Mouse (Mus musculus): Measurements from ENCODE around the gene Il34.

The Il34 gene

DNA sequence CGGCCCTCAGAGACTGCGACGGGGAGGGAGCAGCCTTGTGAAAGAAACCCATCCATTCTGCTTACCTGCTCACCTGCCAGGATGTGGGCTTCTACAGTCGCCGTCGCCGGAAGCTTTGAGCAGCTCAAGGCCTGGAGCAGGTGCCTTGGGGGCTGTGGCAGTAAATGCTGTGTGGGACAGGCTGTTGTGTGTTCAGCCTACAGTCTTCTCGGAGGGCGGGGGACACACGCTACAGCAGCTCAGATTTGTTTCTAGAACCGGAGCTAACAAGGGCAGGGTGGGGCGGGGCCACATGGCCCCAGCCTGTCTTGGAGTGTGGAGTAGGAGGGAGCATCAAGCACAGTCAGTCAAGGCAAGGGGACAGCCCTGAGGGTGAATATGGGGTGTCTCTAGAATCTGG is at the start of gene Il34:
TSS of gene Il34 (minus strand) at position 256 of the 400 bp plus-strand sequence.
- DNase-seq, result no peak

- DNase-seq, result no peak
Measured at GRCm38 (mm10) chr8:110851186-110851585, 45.5 kb upstream of the Il34 start.

DNA sequence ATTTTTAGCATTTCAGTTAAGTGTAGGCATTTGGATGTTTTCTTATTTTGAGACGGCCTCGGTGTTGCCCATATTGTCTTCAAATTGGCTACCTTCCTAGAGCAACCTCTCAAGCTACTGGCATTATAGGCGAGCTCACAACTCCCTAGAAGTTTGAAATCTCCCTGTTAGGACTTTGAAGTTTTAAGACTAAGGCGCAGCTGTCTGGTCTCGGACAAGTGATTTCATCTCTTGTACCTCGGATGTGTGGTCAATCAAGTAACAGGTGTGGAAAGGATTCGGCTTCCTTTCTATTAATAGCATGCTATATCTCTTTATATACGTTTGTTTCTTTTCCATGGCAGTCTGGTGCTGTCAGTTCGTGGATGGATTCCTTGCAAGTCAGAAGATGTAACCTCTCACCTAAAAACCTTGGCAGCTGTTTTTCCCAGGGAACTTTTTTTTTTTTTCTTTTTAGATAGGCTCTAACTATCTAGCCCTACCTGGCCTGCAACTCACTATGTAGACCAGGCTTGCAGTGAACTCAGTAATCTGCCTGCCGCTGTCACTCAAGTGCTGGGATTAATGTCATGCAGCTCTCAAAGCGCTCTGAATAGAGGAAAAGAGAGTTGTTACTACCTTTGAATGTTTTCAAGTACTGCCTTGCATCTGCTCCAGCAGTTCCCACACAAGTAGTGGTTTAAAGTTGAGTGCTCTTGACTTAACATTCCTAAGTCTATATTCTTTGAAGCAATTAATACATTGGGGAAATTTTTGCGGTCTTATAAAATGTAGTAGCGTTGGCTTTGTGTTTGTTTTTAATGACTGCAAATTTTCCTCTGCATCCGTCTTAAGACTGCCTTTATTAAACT is 42.1 kb upstream of the Il34 start:
- no peak for DNase-seq

DNA sequence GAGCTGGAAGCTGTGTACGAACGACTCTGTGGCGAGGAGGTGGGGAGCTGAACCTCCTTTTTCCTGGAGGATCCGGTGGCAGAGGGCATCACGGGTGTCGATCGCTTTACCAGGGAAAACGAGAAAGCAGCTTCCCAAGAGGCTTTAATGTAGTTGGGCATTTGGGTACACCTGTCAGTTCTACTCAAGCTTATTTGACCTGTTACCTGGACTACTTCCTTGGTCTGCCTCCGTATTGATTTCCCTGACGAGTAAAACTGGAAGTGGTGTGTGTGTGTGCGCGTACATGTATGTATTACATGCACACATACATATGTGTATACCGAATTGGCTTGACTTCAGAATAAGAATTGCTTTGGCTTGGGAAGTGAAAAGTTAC is 41.4 kb upstream of the Il34 start:
- DNase-seq, result no peak

DNA sequence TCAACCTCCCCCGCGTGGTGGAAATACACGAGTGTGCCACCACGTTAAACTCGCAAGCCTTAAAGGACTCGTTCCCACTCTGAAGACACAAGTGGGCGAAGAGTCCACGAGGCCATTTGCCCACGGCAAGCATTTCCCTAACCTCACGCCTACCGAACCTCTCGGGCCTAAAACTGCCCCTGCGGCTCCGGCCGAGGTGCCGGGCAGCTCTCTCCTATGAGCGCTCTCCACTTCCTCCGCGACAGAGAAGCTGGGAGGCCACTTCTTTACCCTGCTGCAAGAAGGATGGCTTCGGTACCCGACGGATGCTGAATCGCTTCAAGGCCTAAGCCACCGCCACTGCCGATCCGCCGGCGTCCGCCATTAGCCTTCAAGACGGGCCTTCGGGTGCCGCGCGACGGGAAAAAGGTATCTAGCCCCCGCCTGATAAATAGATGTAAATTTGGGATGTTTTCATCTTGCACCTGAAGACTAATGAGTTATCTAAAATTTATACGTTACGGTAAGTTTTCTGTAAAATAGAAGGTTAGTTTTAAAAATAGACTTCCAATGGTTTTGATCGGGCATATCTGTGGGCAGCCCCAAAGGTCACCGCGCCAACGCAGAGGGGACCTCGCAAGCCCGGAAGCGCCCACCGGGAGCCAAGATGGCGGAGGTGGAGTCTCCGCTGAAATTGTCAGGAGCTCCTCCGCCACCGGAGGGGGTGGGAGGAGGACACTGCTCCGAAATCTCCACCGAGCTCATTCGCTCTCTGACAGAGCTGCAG is 40.9 kb upstream of the Il34 start, which contains the start of the genes Cog4 and Sf3b3:
TSS of gene Cog4 (plus strand) at position 196 of the 766 bp plus-strand sequence.
TSS of gene Sf3b3 (minus strand) at position 383 of the 766 bp plus-strand sequence.
- DNase-seq, result peak; percentile 94

DNA sequence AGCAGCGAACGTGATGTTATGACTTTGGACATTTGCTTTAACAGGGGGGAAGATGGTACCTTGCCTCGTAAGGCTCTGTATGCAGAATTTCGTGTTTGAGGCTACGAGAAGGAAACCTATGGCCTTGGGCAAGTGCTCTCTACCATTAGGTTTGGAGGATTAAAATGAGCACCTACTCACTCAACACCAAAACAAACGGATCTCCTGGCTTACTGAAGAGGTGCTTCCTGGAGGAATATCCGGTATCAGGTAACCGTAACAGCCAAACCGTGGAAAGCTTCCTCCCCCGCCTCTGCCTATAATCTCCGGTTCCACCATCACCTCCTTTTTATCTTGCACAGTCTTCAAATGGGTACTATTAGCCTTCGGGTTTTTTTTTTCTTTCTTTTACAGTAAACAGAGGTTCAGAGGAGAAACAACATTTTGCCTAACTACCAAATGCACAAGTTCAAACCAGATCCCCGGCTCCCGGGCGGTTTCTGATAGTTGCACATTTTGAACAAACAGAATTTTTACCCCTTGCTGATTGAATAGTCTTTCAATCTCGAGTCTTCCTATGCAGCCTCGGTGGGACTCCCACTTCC is 40.2 kb upstream of the Il34 start:
- DNase-seq, result peak; percentile 30

- no peak for DNase-seq
Measured at GRCm38 (mm10) chr8:110844941-110845340, 39.2 kb upstream of the Il34 start.

DNA sequence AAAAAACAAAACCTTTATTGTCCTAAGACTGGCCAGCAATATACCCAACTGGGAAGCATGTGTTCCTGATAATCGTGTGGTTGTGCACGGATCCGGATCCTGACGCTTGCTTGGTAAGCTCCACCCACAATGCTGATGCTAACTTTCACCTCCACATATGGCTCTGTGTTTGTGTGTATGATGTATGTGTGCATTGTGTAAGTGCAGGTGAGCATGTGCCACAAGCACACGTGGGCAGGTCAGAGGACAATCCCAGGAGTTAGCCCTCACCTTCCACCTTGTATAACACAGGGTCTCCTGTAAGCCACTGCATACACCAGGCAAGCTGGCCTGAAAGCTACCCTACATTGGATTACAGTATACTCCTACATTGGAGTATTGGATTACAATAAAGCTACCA is 37.5 kb upstream of the Il34 start:
- DNase-seq, result no peak

DNA sequence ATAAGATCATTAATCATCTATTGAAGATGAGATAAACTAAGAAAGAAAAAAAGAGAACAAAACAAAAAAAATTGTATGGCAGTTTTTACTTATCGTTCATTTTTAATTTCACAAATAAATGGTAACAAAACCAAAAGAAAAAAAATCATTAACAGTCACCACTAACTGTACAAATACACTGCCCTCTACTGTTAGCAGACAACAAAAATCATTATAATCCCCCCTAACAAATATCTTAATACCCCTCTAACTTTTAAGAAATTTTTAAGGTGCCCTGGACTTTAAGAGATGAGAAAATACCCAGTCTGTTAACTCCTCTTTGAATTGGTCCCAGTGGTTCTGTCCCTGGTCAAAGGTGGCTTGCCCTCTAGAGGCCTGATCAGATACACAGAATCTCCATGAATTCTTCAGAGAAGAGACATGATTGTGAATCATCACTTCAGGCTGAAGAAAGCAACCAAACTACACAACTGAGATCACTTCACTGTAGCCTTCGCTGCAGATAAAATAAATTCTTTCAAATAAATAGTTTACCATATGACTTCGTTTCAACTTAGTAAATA is 36.4 kb upstream of the Il34 start:
- DNase-seq, result no peak

GRCm38 (mm10) chr8:110831956-110832355 is 26.2 kb upstream of the Il34 start:
- DNase-seq, result no peak

DNA sequence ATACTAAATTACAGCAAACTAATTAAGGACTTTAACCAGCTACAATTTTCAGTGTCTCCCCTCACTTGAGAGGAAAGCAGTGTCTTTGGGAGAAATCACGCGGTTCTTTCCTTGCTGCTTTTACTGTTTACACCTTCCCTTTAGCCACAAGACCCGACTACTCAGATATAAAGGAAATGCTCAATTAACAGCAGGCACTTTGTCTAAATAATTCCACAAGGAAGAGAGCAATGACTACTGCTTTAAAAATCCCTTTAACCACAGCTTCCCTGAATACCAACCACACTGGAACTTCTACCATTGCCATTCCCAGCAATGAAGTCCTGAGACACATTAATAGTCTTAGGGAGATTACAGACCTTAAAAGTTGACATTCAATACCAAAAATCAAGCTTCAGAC is 22.8 kb upstream of the Il34 start:
- no peak for DNase-seq

DNA sequence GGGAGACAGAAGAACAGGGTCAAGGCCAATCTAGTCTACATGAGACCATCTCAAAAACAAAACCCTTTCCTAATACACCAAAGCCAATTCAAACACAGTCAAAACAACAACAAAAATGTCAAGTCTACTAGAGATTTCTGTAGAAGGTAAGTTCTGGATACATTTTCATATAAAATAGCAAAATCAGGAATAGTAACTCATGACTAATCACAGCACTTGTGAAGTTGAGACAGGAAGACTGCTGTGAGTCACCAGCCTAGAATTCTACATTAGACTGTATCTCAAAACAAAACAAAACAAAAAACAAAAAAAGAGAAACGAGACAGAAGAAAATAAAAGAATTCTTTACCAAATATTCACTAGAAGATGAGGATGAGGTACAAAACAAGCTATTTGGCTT is 19.1 kb upstream of the Il34 start:
- DNase-seq, result no peak

GRCm38 (mm10) chr8:110821960-110822359 is 16.2 kb upstream of the Il34 start:
- DNase-seq, result no peak

- DNase-seq, result no peak
Measured at GRCm38 (mm10) chr8:110820257-110820656, 14.5 kb upstream of the Il34 start.

DNA sequence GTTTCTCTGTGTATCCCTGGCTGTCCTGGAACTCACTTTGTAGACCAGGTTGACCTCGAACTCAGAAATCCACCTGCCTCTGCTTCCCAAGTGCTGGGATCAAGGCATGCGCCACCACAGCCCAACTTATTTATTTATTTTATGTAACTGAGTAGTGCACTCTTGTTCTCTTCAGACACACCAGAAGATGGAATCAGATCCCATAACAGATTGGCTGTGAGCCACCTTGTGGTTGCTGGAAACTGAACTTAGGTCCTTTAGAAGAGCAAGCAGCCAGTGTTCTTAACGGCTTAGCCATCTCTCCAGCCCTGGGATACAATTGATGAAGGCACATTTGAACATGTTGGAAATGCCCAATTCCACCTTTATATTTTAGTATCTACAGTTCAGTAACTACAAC is 12.9 kb upstream of the Il34 start:
- no peak for DNase-seq

DNA sequence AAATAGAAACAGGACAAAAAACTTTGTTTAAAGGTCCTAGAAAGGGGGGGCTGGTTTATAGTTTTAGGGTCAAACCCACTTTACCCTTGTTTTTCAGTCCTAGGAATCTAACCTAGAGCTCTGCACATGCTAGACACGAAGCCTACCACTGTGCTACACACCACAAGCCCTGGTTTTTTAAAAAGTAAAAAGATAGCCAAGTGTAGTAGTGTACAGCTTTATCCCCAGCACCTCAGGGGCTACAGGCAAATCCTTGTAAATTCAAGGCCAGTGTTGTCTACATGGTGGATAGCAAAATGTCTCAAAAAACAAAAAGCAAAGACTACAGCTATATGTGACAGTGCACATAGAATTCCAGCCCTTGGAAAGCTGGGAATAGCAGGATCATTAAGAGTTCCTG is 11.3 kb upstream of the Il34 start:
- DNase-seq, result no peak

- DNase-seq, result no peak
Measured at GRCm38 (mm10) chr8:110815308-110815707, 9.6 kb upstream of the Il34 start.

- DNase-seq, result no peak
Measured at GRCm38 (mm10) chr8:110813081-110813812, 7.5 kb upstream of the Il34 start.

DNA sequence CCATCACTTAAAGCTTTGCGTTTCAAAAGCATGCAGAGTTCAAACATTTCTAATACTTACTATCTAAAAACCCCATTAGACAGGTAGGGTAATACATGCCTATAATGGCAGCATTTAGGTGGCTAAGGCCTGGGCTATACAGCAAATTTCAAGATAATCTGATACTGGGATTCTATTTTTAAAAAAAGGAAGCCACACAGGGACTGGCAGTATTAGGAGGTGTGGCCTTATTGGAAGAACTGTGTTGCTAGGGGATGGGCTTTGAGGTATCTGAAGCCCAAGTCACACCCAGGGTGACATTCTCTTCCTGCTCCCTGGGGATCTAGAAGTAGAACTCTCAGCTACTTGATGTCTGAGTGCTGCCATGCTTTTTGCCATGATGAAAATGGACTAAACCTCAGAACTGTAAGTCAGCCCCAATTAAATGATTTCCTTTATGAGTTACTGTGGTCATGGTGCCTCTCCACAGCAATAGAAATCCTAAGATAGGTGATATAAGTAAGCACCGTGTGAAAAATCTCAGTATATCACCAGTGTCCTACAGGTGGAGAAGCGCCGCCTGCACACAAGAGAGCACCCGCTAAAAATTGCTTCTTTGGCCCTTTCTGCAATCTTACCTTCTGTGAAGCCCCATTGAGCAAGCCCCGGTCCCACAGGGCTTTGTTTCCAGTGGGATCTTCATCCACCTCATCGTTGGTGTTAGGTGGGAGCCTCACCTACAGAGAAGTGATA is 6.8 kb upstream of the Il34 start:
- DNase-seq, result no peak

- DNase-seq, result no peak
Measured at GRCm38 (mm10) chr8:110811793-110812192, 6.1 kb upstream of the Il34 start.

DNA sequence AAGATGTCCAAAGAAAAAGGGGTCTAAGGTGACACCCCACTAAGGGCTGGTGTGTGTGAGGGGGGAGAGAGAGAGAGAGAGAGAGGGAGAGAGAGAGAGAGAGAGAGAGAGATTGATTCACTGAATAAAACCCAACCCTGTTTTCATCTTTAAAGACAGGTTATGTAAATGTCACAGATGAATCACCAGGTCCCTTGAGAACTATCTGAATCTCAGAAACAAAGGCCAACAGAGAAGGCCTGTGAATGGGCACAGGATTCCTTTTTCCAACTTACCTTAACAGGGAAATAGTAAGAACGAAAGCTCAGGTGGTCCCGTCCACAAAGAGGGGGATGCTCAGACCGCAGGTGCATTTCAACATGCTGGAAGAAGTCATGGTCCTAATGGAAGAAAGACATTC is 5.4 kb upstream of the Il34 start:
- DNase-seq, result no peak

GRCm38 (mm10) chr8:110810481-110811065 is 4.8 kb upstream of the Il34 start:
- DNase-seq, result no peak
